Mouse (Mus musculus) fat pad, adult 2 months (tissue): ENCODE results near the gene Entpd5.
"Not testable (repeated sequence)": the region's sequence is repeated elsewhere in the genome, so short reads cannot be mapped to it uniquely, and the experiment has no call there.

Experiments used
- DNase-seq: peaks from one replicate; pipeline ENCODE4 v3.0.0-alpha.2; 2011; ENCODE audit warnings: low read depth, low spot score; ENCODE audit errors: extremely low read depth

Entpd5 gene

DNA sequence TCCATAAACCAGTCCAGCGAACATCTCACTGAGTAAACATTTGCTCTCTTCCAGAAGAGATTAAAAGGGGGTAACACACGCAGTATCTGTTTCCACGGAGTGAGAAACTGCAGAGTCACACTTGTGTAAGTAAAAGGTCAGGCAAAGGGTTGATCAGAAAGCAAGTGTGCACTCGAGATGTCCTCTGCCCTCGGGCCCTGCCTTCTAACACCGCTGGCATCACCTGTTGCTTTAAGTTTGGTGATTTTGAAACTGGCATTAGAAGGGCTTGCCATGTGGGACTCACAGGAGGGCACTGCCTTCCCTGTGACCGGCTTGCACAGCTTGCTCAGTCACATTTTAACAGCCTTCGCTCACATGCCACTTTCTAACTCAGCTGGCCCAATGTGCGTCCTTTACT is 9.2 kb downstream of the Entpd5 start:
- DNase-seq = peak; percentile 84

DNA sequence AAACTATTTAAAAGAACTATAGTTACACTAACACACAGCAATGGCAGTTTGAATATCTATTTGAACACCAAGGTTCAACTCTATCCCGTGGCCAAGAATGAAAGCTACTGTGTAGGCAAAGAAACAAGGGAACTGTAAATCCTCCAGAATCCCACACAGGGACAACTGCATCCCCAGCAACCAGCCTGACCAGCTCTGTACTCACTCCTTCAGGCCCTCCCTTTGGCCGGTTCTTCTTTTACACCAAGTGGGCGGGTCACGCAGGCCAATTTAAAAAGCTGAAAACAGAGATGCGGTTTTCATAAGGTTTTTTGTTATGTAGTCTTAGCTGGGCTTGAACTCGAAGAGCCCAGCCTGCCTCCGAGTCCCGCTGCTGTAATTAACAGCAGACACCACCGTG is 9.7 kb downstream of the Entpd5 start:
- DNase-seq = peak; percentile 88

DNA sequence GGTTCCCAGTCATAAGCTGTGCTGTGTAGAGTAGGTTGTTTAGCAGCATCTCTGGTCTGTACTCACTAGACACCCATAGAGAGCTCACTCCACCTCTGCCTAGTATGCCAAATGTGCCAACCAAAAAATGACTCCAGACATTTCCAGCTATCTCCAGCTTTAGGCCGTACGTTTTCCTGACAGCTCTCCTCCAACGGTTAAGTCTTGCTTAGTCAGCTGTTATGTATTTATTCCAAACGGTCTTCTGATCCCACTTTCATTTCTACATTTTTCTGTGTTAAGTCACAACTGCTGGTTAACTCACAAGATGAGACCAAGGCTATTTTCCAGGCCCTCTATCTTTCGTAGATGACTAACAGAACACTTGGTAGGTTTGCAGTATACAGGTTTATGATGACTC is 10.2 kb downstream of the Entpd5 start:
- no peak for DNase-seq

DNA sequence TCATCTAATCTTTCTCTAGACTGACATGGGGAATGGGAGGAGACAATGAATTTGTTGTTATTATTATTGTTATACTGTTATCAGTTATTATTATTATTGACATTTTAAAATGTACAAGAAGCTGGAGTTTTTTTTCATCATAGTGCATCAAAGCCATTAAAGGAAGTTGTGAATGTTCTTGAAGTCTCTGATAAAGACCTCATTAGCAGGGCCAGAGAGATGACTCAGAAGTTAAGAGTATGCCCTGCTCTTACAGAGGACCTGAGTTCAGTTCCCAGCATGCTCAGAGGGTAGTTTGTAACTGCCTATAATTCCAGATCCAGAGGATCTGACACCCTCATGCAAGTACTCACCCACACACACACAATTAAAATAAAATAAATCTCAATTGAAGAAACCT is 11.1 kb downstream of the Entpd5 start:
- no peak for DNase-seq

DNA sequence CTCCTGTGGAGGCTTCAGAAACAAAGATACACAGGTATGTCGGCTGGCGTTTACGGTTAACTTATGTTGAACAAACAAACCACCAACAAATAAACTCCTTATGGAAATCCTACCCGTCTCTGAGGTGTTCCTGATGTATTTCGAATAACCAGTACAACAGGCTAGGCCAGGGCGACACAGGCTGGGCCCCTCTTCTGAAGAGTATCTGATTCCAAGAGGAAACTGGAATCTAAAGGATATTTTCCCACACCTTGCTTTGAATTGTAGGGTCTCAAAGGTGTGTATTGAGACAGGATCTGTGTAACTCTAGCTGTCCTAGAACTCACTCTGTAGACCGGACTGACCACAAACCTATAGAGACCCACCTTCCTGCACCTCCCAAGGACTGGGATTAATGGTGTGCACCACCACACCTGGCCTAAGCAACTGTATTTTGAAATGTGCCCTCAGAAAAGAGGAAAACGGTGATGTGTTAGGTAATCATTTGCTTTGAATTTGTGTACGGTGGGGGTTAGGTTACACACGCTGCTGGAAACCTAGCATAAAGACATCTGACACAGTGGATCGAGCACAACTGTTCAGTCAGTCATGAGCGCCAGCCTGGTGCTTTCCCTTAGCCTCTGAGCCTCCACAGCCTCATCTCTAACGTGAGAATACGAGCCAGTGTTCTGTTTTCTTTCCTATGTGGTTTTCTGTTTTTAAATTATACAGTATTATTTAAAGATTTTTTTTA is 11.7 kb downstream of the Entpd5 start:
- DNase-seq = no peak

DNA sequence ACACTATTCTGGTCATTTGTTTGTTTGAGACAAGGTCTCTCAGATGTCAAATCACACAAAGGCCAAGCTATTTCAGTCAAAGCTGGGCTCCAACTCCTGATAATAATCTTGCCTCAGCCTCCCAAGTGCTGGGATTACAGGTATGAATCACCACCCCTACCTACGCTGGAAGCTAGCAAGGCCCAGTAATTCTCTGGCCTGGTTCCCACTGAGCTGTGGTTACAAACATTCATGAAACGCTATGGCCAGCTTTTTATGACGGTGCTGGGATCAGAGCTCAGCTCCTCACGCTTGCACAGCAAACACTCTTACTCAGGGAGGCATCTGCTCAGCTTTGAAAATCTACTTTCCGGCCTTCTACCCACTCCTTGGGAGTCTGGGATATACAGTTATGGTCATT is 15.0 kb downstream of the Entpd5 start:
- DNase-seq = peak; percentile 94

DNA sequence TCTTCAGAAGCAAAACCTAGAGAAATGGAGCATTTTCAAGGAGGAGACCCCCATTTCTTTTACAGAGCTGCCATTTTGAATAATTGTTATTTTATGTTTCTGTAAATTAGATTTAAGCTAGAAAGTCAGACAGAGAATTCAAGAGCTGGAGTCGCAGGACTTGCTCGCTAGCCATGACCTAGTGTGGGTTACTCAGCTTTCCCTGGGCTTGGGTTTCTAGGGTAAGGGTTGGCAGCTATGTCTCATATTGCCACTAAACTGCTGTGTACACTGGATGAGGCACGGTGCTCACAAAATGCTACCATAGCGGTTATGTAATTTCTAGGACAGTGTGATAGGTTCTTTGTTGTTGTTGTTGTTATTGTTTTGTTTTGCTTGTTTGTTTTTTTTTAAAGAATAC is 16.1 kb downstream of the Entpd5 start:
- no peak for DNase-seq

DNA sequence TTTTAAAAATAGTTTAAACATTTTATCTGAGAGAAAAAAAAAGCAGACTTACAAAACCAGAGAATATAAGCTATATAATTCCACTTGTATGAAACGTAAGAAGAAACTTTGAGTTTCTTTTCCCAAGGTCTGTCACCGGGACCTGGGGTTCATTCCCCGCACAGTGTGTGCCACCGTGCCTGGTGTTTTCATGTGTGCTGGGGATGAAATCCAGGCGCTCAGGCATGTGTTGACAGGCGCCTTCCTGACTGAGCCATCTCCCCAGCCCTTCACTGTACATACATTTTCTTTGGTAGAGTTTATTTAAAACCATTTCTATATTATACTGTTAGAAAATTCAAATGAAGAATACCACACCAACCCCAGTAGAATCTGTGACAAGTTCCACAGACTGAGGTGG is 18.5 kb downstream of the Entpd5 start:
- no peak for DNase-seq

DNA sequence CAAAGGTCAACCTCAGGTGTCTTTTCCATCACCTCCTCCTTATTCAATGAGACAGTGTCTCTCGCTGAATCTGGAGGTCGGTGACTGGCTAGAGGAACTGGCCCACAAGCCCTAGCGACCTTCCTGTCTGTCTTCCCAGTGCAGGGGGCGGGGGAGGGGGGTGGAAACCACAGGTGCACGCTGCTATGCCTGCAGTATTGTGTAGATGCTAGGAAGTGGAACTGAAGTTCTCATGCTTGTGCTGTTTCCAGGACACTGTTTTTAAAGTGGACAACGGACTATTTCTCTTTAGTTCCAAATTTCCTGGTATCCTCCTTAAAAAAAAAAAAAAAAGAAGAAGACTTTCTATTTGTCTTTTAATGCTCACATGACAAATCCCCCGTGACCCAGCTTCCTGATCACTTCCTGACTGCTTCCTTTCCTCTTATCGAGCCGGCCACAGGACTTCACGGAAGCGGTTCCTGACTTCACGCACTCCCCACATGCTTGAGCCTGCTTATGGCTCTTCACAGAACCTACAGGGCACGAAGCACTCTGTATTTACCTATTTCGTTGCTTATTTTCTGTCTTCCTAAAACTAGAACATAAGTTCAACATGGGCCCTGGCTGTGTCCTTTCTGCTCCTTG is 19.9 kb downstream of the Entpd5 start:
- DNase-seq = no peak

DNA sequence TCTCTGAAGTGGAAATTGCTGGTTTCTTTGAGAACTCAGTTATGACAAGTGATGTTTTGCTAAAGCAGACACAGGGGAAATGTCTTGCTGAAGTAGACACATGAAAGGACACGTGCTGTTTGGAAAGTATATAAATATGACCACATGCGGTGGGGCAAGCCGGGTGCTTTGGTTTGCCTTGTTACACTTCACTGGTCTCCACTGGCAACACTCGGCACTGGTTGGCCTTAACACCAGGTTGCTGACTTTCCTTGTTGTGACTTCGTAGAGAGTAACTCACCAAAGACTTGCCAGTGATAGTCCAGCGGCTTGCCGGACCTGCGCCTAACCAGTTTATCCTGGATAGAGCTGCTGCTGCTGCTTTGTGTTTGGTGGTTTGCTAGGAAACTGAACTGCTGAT is 20.7 kb downstream of the Entpd5 start:
- DNase-seq = no peak

DNA sequence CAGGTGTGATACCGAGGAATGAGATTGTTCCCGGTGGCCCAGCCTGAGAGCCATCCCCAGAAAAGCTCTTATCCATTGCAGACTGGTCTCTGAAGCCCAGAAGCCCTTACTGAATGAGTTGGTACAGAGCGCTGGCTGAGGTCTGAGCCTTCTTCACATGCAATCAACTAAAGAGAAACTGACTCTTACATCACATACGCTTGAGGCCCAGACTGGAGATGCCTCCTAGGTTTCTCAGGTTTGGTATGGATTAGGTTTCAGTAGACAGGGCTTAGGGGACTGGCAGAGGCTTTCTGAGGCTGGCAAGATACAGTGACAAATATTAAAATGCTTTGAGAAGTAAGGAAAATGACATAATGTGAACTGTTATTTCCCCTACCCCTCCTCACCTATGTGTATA is 23.4 kb downstream of the Entpd5 start:
- peak; percentile 97 for DNase-seq

DNA sequence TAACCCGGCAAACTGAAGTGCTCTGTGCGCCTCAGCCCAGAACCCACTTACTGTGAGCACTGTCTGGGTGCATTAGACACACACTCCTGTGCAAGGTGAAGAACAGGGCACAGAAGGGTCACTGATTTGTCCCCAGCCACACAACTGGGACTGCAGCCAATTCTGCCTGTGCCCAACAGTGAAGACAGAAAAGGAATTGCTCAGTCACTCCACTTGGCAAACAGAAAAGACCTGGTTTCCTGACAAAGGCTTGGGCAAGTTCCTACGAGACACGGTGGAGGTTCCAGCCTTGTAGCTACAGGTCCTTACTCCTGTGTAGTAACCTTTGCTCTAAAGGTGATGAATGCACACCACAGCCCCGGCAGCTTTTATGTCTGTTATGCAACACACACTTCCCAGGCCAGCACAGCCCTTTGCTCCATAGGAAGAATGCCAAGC is 24.2 kb downstream of the Entpd5 start:
- peak; percentile 99 for DNase-seq

DNA sequence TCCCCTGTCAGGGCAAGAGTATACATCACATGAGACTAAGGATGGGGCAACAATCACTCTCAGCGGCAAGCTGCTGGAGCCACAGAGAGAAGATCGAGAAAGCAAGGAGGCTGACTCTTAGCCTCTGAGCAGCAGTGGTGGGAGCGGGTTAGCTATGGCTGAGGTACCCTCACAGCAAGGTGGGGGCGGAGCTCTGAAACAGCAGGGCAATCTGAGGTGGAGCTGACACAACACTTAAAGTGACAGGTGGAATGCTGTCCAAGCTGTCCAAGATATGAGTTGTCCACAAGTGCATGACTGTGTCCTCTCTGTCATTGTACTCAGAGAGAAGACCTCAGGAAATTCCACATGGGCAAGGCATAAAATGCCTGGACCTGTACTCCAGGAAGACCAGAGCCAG is 26.5 kb downstream of the Entpd5 start:
- no peak for DNase-seq

DNA sequence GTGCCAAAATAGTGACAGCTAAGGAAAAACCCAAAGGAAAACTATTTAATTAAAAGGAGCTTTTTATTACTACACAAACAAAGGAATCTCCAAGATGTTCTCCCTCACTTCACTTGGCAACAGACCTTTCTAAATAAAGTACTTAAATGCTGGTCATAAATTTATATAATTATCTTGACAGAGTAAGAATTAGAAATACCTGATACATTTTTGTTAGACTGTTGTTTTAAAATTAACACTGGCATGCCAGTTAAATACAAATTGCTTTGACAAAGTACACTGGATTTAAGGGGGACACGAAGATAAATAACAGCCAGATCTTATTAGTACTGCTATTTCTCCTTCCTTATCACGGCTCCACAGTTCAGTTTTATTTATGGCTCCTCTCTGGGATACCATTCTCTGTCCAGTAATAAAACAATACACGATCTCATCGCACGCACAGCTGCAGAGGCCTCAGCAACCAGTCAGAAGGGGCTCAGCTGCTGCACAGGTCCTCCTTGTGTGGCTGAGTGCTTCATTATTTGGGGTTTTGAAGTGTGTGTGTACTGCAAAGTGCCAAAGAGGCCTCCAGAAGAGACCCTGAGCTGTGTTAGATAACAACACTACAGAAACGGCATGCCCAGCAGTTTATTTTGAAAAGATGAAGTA is 34.9 kb downstream of the Entpd5 start:
- DNase-seq = no peak

DNA sequence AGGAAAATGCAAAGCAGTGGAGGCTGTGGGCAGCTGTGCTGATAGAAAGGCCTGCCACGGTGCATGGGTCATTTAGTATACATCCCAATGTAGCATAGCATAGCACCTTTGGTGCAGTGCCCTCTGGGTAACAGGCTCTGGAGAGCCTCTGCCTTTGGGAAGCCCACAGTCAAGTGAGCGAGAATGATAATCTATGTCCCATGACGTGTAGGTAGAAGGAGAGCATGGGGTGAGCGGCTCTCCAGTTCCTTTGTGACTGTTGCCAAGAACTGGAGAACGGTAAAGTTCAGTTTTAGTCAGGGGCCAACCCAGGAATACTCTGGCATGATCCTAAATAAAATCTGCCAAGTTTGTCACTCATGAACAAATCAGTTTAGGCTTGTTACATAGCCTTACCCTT is 37.2 kb downstream of the Entpd5 start:
- no peak for DNase-seq

DNA sequence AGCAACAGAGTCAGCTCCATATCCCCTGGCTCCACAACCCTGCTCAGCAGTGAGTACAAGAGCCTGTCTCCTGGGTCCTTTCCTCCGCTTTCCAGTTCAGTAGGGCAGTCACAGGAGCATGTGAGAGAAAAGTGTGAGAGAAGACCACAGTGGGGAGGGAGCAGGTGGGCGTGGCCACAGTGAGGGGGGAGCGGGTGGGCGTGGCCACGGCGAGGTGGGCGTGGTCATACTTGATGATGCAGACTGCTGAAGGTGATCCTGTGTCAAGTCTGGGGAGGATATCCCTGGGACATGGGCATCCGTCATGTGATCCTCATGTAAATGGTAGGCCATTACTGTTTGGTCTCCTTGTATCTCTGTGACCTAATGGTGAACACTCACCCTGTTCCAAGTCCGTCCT is 41.9 kb downstream of the Entpd5 start:
- no peak for DNase-seq

DNA sequence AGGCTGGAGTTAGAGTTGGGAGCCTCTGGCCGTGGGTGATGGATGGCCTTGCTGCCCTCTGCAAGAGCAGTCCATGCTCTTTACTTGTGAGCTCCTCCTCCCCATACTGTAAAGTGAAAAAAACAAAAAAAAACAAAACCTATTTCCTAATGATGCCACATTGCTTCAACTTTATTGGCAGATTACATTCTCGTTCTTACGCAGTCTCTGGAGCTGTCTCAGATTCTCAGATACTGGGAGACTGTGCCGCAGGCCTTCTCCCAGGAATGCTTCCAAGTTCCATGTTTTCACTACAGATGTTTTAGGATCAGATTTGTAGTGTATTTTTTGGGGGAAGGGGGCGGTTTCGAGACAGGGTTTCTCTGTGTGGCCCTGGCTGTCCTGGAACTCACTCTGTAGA is 43.7 kb downstream of the Entpd5 start:
- peak; percentile 95 for DNase-seq

DNA sequence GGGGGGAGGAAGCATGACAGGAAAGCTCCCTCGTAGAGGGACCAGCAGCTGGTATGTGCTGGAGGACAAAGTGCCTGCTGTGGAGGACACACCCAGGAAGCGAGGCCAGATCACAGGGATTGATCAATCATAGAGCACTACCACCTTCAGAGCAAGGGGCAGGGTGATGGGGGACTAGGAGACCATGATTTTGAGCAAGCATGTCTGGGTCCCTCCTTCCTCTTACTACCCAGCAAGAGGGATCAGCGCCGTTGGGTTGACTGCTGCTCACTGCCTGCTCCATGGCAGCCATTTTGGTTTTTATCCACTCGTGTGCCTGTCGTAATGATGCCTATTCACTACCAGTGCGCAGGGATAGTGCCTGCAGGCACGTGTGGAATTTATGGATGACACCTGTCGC is 44.5 kb downstream of the Entpd5 start:
- no peak for DNase-seq

DNA sequence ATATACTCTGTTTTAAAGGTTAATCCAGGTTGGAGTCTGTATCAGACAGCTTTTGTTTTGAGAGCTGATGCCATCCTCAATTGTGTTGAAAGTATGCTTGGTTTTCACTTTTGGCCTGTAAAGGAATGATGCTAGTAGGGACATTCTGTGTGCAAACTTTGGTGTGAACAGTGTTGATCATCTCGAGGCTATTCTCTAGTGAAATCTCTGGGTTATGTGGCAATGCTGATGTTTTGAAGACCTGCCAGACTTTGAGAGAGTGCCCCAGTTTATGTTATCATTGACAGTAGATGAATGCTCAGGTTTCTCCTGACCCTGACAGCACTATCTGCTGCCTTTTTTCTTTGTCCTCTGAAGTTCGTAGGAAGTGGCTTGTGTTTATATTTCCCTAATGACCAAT is 46.0 kb downstream of the Entpd5 start:
- DNase-seq = peak; percentile 72

DNA sequence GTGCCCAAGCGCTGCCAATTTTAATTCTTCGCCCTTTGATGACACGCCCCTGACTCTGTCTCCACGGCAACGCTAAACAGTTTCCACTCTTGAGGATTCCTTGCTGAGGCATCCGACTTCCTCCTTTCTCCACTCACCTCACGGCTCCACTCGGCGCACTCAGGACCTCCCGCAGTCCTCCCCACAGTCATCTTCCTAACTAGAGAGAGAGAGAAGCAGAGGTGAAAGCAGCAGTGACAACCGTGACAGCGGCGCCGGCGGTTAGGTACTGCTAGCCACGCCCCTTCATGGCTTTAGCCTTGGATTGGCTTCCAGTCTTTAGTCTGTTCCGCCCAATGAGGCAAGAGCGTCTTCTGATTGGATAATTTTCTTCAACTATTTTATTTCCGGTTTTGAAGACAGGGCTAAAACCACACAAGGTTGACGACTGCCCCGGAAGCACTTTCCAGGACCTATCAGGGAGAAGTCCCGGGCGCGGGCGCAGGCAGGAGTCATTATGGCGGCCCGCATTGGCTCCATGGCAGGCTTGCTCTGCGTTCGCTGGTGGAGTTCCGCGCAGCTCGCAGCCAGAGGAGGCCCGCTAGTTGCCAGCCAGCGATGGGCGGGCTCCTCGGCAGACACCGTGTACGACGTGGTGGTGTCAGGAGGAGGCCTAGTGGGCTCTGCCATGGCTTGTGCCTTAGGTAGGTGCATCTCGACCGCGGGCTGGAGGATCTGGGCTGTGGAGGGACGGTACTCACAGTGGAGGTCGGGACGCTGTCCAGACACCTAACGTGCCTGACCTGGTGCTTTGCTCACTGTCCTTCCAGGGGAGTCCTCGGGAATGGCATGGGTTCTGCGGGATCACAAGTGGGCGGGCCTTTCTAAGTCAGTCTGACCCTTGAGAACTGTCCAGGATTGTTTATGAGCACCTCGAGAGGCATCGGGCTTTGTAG is 47.0 kb downstream of the Entpd5 start, which contains the start of the genes Coq6 and Fam161b:
Gene Coq6 (plus strand): TSS at position 103 of the 935 bp plus-strand sequence.
Gene Fam161b (minus strand): TSS at position 279 of the 935 bp plus-strand sequence.
- peak; percentile 94 for DNase-seq

DNA sequence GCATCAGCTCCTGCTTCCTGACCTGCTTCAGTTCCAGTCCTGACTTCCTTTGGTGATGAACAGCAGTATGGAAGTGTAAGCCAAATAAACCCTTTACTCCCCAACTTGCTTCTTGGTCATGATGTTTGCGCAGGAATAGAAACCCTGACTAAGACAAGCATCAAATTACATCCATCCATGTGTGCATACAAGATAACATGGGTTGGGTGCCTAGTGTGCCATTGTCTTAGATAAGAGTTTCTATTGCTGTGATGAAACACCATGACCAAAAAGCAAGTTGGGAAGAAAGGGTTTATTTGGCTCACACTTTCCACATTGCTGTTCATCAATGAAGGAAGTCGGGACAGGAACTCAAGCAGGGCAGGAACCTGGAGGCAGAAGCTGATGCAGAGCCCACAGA is 50.1 kb downstream of the Entpd5 start:
- not testable (repeated sequence) for DNase-seq
